Mouse (Mus musculus): ENCODE results near the gene Zfp180. TPM values are rescaled to one million over a fixed set of nuclear protein-coding genes. Genes with fewer than 3 reads are reported as not detected.

Zfp180 gene
- 10.7 and 14.6 TPM in 2 replicates for polyA plus RNA-seq (2012; rRNA removed; ENCODE audit: low replicate concordance)

GRCm38 (mm10) chr7:24081634-24082431 lies at the start of gene Zfp180:
Zfp180 (plus strand) TSS chr7:24081924.

GRCm38 (mm10) chr7:24052660-24053304 lies 28.9 kb upstream of the Zfp180 start, which contains the start of gene Vmn1r183:
Vmn1r183 (plus strand) TSS chr7:24053254.

DNA sequence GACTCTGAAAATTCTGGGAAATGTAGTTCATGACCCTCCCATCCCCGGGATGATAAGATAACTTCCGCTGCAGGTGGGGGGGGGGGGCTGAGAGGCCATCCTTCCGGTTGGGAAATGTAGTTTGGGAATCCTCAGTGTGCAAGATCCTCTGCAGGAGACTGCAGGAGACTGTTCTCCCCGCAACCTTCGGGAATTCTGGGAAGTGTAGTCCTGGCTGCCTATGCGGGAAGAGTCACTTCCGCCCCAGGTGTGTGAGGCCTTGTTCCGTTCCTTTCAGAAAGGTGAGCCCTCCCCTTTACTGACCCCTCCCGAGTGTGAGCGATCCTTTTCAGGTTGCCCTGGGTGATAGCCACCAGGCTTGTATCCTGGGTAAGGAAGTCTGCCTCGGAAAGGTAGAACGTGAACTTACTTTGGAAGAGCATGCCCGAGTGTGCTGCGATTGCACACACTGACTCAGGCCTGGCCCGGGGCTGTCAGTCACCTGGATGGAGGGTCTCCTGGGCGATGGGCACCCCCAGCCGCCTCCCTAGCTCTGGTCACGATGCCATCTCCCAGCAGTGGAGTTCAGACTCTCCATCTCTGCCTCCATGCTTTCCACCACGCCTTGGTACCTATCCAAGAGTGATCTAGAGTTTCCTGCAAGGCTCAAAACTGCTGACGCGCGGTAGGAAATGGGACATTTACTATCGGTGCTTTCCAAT lies 30.6 kb downstream of the Zfp180 start, which contains the start of gene Zfp112:
Zfp112 (plus strand) TSS at position 159 of the 701 bp plus-strand sequence.

GRCm38 (mm10) chr7:24133996-24134828 lies 52.5 kb downstream of the Zfp180 start, which contains the start of gene Zfp235:
Zfp235 (plus strand) TSS chr7:24134169.

Other genes starting within 250 kb of the Zfp180 start
- gene Vmn1r176, start 244.6 kb upstream of the Zfp180 start, polyA plus RNA-seq (2012; rRNA removed; ENCODE audit: low replicate concordance): not detected in 2 replicates
- not detected in 2 replicates for gene Vmn1r177, start 215.5 kb upstream of the Zfp180 start, polyA plus RNA-seq (2012; rRNA removed; ENCODE audit: low replicate concordance)
- gene Vmn1r178, start 189.9 kb upstream of the Zfp180 start, polyA plus RNA-seq (2012; rRNA removed; ENCODE audit: low replicate concordance): not detected in 2 replicates
- not detected in 2 replicates for gene Vmn1r179, start 154.9 kb upstream of the Zfp180 start, polyA plus RNA-seq (2012; rRNA removed; ENCODE audit: low replicate concordance)
- not detected in 2 replicates for gene Vmn1r180, start 131.3 kb upstream of the Zfp180 start, polyA plus RNA-seq (2012; rRNA removed; ENCODE audit: low replicate concordance)
- not detected in 2 replicates for gene Vmn1r181, start 107.3 kb upstream of the Zfp180 start, polyA plus RNA-seq (2012; rRNA removed; ENCODE audit: low replicate concordance)
- gene V1rd19, start 80.2 kb upstream of the Zfp180 start, polyA plus RNA-seq (2012; rRNA removed; ENCODE audit: low replicate concordance): not detected in 2 replicates
- not detected in 2 replicates for gene Vmn1r183, start 28.7 kb upstream of the Zfp180 start, polyA plus RNA-seq (2012; rRNA removed; ENCODE audit: low replicate concordance)
- gene Zfp112, start 30.4 kb downstream of the Zfp180 start, polyA plus RNA-seq (2012; rRNA removed; ENCODE audit: low replicate concordance): 1.1 and 2.0 TPM in 2 replicates
- 7.0 and 8.8 TPM in 2 replicates for gene Zfp235, start 52.2 kb downstream of the Zfp180 start, polyA plus RNA-seq (2012; rRNA removed; ENCODE audit: low replicate concordance)
- gene Zfp114, start 93.1 kb downstream of the Zfp180 start, polyA plus RNA-seq (2012; rRNA removed; ENCODE audit: low replicate concordance): 0.39 and 0.66 TPM in 2 replicates
- gene Zfp111, start 129.5 kb downstream of the Zfp180 start, polyA plus RNA-seq (2012; rRNA removed; ENCODE audit: low replicate concordance): 1.3 and 2.8 TPM in 2 replicates
- gene Zfp109, start 155.6 kb downstream of the Zfp180 start, polyA plus RNA-seq (2012; rRNA removed; ENCODE audit: low replicate concordance): 0.81 and 1.4 TPM in 2 replicates
- 0.42 and 0.96 TPM in 2 replicates for gene Zfp108, start 172.9 kb downstream of the Zfp180 start, polyA plus RNA-seq (2012; rRNA removed; ENCODE audit: low replicate concordance)
- gene Zfp93, start 188.5 kb downstream of the Zfp180 start, polyA plus RNA-seq (2012; rRNA removed; ENCODE audit: low replicate concordance): 1.2 and 2.0 TPM in 2 replicates
- gene Zfp61, start 219.3 kb downstream of the Zfp180 start, polyA plus RNA-seq (2012; rRNA removed; ENCODE audit: low replicate concordance): 3.0 and 5.6 TPM in 2 replicates
- gene Zfp94, start 234.7 kb downstream of the Zfp180 start, polyA plus RNA-seq (2012; rRNA removed; ENCODE audit: low replicate concordance): 4.3 and 7.8 TPM in 2 replicates

Data from mammary gland, adult 2 months (tissue).